In the genomic region with DNA sequence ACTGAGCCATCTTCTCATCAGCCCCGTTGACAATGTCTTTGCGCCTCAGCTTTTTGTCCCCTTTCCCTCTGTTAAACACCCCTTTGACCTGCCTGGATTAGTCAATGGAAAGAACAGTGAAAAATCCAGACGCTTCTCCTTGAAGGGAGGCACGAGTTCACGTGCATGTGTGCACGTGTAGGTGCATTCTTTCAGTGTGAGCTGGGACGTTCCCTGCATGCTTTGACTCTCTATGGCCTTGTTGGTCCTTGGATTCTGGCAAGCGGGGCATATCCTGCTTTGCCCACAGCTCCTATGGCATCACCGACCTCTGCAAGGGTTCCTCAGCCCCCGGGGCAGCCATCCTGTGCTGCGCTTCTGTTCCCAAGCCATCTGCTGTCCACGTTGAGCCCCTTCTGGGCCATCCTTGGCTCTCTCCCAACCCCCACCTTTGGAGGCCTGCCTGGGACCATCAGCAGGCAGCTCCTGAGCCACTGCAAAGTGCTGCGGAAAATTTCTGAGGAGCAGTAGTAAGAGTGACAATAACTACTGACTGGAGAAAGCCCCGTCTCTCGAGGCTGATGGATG, we compare ENCODE assay signal across 9 mouse cellular contexts. TPM values are rescaled to one million over a fixed set of nuclear protein-coding genes. Genes with fewer than 3 reads are reported as not detected.
DNase-seq lines count a peak whose midpoint lies in the region; ATAC-seq and TF ChIP-seq lines count a peak whose summit lies in the region.
"Had no signal": no experiment of that assay in that cellular context is flagged by ENCODE, and none has a peak within 500 bp of the region (broad histone marks: within the 10 kb centered on the region; RNA-seq: fewer than 3 reads in every experiment).

No protein-coding gene starts in this region.

- no peak overlapping the region for H3K4me2 ChIP-seq in heart, embryonic 15.5 days
- H3K4me2 ChIP-seq in hindbrain, embryonic 15.5 days = no peak overlapping the region
- H3K4me2 ChIP-seq in lung, postnatal 0 days (replicated peaks; ENCODE audit: low read depth, low read length) = no peak overlapping the region

- no peaks in the 10 kb centered on the region for H3K36me3 ChIP-seq in heart, embryonic 15.5 days
- H3K36me3 ChIP-seq in testis, adult 2 months (ENCODE audit: control insufficient read depth, insufficient read depth, low read length) = no peaks in the 10 kb centered on the region
- 0 out of 2 replicates have a peak, but pooled peaks cover 2% of the 10 kb centered on the region for H3K36me3 ChIP-seq in hindbrain, embryonic 15.5 days
- H3K36me3 ChIP-seq in lung, postnatal 0 days (ENCODE audit: insufficient read depth, low read length) = no peaks in the 10 kb centered on the region

- peaks cover 38% of the 10 kb centered on the region for H3K4me1 ChIP-seq in heart, embryonic 15.5 days (replicated peaks)
- H3K4me1 ChIP-seq in testis, adult 2 months (ENCODE audit: control insufficient read depth, insufficient read depth, low read length) = peaks cover 3% of the 10 kb centered on the region; the same call in 1 of the 2 replicates
- peaks cover 27% of the 10 kb centered on the region for H3K4me1 ChIP-seq in hindbrain, embryonic 15.5 days (replicated peaks)
- H3K4me1 ChIP-seq in lung, postnatal 0 days (ENCODE audit: insufficient read depth, low read depth, low read length) = peaks cover 13% of the 10 kb centered on the region

- peak overlapping the region; percentile 75 for H3K27ac ChIP-seq in heart, embryonic 15.5 days
- peak overlapping the region; percentile 26; the same call in 1 of the 2 replicates for H3K27ac ChIP-seq in testis, adult 2 months (ENCODE audit: control insufficient read depth, insufficient read depth, low read depth, low read length)
- peak overlapping the region; percentile 30; the same call in 1 of the 2 replicates for H3K27ac ChIP-seq in hindbrain, embryonic 15.5 days (replicated peaks)
- H3K27ac ChIP-seq in lung, postnatal 0 days (ENCODE audit: low read length) = no peak overlapping the region

- TF ChIP-seq CTCF in testis, adult 2 months (IDR thresholded peaks at IDR 0.05; ENCODE audit: control insufficient read depth, insufficient read depth, insufficient replicate concordance, low read depth, low read length) = no peak
- no peak for TF ChIP-seq CTCF in lung, postnatal 0 days (IDR thresholded peaks at IDR 0.05)

- no peaks in the 10 kb centered on the region for H3K9me3 ChIP-seq in heart, embryonic 15.5 days (replicated peaks)
- H3K9me3 ChIP-seq in hindbrain, embryonic 15.5 days = no peaks in the 10 kb centered on the region
- H3K9me3 ChIP-seq in lung, postnatal 0 days (ENCODE audit: low read length) = no peaks in the 10 kb centered on the region
- H3K9me3 ChIP-seq: embryonic facial prominence, embryonic 13.5 days had no signal

- H3K9ac ChIP-seq in heart, embryonic 15.5 days = no peak overlapping the region
- H3K9ac ChIP-seq in hindbrain, embryonic 15.5 days = no peak overlapping the region
- no peak overlapping the region for H3K9ac ChIP-seq in lung, postnatal 0 days (replicated peaks; ENCODE audit: low read depth)
- H3K9ac ChIP-seq: embryonic facial prominence, embryonic 13.5 days had no signal

- TF ChIP-seq POLR2A in testis, adult 2 months (IDR thresholded peaks at IDR 0.05; ENCODE audit: control insufficient read depth, low read depth, low read length) = no peak

- 65% methylated on average over 15 of the region's 15 CpGs for WGBS in heart, embryonic 15.5 days
- WGBS in hindbrain, embryonic 15.5 days = 51% methylated on average over 15 of the region's 15 CpGs
- WGBS in lung, postnatal 0 days = 68% methylated on average over 15 of the region's 15 CpGs

- H3K27me3 ChIP-seq in heart, embryonic 15.5 days = no peaks in the 10 kb centered on the region
- no peaks in the 10 kb centered on the region; the same call in none of the 2 replicates for H3K27me3 ChIP-seq in testis, adult 2 months (ENCODE audit: control insufficient read depth, insufficient read depth, low read length)
- H3K27me3 ChIP-seq in hindbrain, embryonic 15.5 days = no peaks in the 10 kb centered on the region
- H3K27me3 ChIP-seq in lung, postnatal 0 days (replicated peaks; ENCODE audit: insufficient read depth, low read length) = no peaks in the 10 kb centered on the region

- no peak overlapping the region for H3K4me3 ChIP-seq in heart, embryonic 15.5 days
- H3K4me3 ChIP-seq in testis, adult 2 months (ENCODE audit: control insufficient read depth, low read depth, low read length) = no peak overlapping the region
- no peak overlapping the region for H3K4me3 ChIP-seq in hindbrain, embryonic 15.5 days
- no peak overlapping the region for H3K4me3 ChIP-seq in lung, postnatal 0 days (ENCODE audit: low read depth, low read length)
- H3K4me3 ChIP-seq: embryonic facial prominence, embryonic 13.5 days had no signal

- ATAC-seq in heart, embryonic 15.5 days (replicated peaks; ENCODE audit: insufficient number of reproducible peaks, insufficient read depth, low FRiP score, low read depth) = 0 out of 2 replicates have a peak, but pooled peaks have one; percentile 21
- no peak for ATAC-seq in hindbrain, embryonic 15.5 days (ENCODE audit: low FRiP score, low read depth)
- no peak for ATAC-seq in lung, postnatal 0 days

- TF ChIP-seq EP300 in lung, postnatal 0 days (IDR thresholded peaks at IDR 0.05) = no peak

- no peak for DNase-seq in heart, adult 18-20 months
- no peak for DNase-seq in testis, postnatal 14 days (ENCODE audit: low spot score)
- no peak for DNase-seq in right cerebral cortex, adult 18-20 months
- DNase-seq in lung, postnatal 0 days (ENCODE audit: low spot score) = no peak
- DNase-seq: lung, postnatal 36 days had no signal

RNA-seq across cellular contexts. Expression of gene Mrps23, which starts 32.2 kb away (rescaled TPM):
- 80.7 and 93.9 TPM in 2 replicates for polyA plus RNA-seq in heart, embryonic 15.5 days (2015; fragmentation: Nextera tagmentation; extraction: Ambion mirVana)
- total RNA-seq in heart, adult 18-20 months (2021) = 100 to 1,000 TPM; 327 to 375 TPM
- polyA plus RNA-seq in testis, adult 2 months (2012; rRNA removed) = 29.8 and 46.7 TPM in 2 replicates
- polyA plus RNA-seq in hindbrain, embryonic 15.5 days (2015; fragmentation: Nextera tagmentation; extraction: Ambion mirVana) = 60.3 and 61.7 TPM in 2 replicates
- polyA plus RNA-seq in lung, postnatal 0 days (2015; fragmentation: Nextera tagmentation; extraction: Ambion mirVana) = 46.5 TPM in 2 replicates
